Mouse (Mus musculus): Measurements from ENCODE around the gene A630095E13Rik.
"Not testable (repeated sequence)": the region's sequence is repeated elsewhere in the genome, so short reads cannot be mapped to it uniquely, and the experiment has no call there.

Gene A630095E13Rik

DNA sequence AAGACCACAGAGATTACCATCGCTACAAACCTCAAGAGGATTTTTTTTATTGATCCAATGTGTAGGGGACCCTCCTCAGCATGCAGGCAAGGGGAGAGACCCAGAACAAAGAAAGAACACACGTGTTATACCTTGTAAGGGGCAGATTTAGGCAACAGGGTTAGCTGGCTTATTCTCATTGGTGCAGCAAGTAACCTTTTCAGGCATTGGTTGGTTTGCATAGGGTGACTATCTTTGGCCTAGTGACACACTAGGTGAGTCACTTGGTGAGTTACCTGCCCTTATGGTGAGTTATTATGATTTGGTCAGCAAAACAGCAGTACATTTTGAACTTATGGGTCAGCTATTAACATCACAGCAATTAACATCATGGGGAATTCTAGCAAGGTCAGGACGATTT lies at the start of gene A630095E13Rik:
Gene A630095E13Rik, minus strand, starts transcription at position 101 of the 400 bp plus-strand sequence.
- not testable (repeated sequence) for DNase-seq

DNA sequence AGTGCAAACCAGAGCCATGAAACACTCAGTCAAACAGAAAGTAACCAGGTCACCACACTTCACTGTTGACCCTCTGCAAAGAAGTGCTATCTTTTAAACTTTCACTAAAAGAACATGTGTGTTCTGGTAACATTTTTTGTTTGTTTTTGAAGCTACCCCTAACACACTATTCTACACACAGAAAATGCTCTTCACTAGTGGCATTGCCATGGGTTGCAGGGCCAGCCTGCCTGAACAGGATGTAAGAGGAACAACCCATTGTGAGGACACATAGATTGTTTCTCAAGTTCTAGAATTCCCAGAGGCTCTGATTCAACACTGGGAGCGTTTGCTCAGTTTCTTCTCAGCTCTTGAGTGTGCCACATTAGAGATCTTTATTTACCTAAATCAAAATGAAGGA lies 49.7 kb upstream of the A630095E13Rik start, which contains the start of gene Acrv1:
Gene Acrv1, plus strand, starts transcription at position 301 of the 400 bp plus-strand sequence.
- no peak for DNase-seq

DNA sequence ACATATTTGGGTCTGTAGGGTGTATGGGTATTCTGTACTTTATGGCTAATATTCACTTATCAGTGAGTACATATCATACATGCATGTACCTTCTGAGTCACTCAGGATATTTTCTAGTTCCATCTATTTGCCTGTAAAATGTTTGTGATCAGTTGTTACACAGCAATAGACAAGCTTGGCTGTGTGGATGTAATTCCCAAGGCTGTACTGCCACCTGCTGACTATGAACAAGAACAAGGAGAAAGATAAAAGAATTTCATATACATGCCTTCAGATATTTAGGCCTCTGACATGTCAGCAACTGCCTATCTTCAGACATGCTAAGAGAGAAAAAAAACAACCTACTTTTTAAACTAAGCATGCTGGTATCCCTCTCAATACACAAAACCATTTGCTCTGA lies 44.2 kb upstream of the A630095E13Rik start:
- no peak for DNase-seq

DNA sequence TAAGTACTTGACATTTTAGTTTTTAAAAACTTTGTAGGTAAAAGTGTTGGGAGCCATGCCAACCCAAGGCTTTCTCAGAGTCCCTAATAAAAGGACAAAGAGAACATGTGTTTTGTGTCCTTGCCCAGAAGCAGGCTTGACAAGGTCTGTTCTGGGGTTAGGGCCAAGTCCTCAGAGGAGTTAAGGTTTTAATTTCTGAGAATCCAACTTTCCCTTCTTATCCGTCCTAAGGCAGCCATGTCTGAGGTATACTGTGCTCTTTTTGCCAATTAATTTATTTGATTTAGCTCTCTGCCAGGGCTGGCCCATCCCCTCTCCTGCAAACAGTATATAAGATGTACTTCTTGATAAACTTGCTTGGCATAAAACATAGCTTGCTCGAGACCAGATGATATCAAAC lies 38.2 kb upstream of the A630095E13Rik start:
- DNase-seq = no peak
